Mouse (Mus musculus): ENCODE data around the gene Rpl22.

DNA sequence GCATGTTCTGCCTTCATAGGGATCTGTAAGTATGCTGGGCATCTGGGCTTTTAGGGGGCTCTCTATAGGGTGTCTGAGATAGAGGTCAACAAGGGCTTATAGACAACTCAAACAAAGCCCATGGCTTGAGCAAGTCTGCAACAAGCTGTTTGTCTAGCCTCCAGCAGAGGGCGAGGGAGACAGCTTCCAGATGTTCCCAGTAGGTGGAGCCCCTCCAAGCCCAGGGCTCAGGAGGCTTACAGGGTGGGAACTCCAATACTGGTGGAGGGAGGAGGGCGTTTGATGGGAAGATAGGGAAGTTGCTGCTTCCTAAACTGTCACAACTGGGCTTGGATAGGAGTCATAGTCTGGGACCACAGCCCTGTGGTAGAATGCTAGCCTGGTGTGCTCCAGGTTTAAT, 7.4 kb downstream of the Rpl22 start:
- TF ChIP-seq CTCF (IDR thresholded peaks at IDR 0.05; ENCODE audit: control insufficient read depth, insufficient read depth, insufficient read length) (peak; percentile 90), CEBPB (IDR thresholded peaks at IDR 0.05; ENCODE audit: low read depth) (no peak), MYOG (IDR thresholded peaks at IDR 0.05; ENCODE audit: control insufficient read depth, extremely low read depth, insufficient read length) (no peak), MYOD1 (IDR thresholded peaks at IDR 0.05; ENCODE audit: control insufficient read depth, insufficient read length, low read depth) (no peak)
